Mouse (Mus musculus) stomach, embryonic 14.5 days (tissue): ENCODE data around the gene Mfap5. TPM values are rescaled to one million over a fixed set of nuclear protein-coding genes. Genes with fewer than 3 reads are reported as not detected.
A peak's percentile ranks its signal among the peaks of the same experiment; 100 is the strongest.

Experiments used
- ATAC-seq: fragments of 200-750 bp; cut with Nextera tagmentation; 2 replicates; pipeline ENCODE4 v1.8.0; 2017; ENCODE audit warnings: low read depth, moderate TSS enrichment; ENCODE audit not compliant: insufficient number of reproducible peaks, insufficient read depth, low FRiP score
- H3K27ac ChIP-seq: fragments of 300-500 bp; sonication (generic); 2 replicates; pipeline ENCODE4 v1.5.1; 2014; ENCODE audit warnings: mild to moderate bottlenecking, low read length, moderate library complexity, mixed read lengths
- H3K27me3 ChIP-seq: fragments of 300-500 bp; sonication (generic); 2 replicates; pipeline ENCODE4 v1.6.1; 2014; ENCODE audit warnings: low read length, control low read depth, mixed read lengths; ENCODE audit not compliant: control insufficient read depth, insufficient read depth
- H3K36me3 ChIP-seq: fragments of 300-500 bp; sonication (generic); 2 replicates; pipeline ENCODE4 v1.6.1; 2014; ENCODE audit warnings: mild to moderate bottlenecking, control low read depth, low read length, moderate library complexity, mixed read lengths; ENCODE audit not compliant: control insufficient read depth, insufficient read depth
- H3K4me1 ChIP-seq: fragments of 300-500 bp; sonication (generic); 2 replicates; pipeline ENCODE4 v1.6.1; 2014; ENCODE audit warnings: low read length, control low read depth, mixed read lengths; ENCODE audit not compliant: control insufficient read depth, insufficient read depth
- H3K4me2 ChIP-seq: fragments of 300-500 bp; sonication (generic); replicated peaks from 2 replicates; pipeline ENCODE4 v1.6.1; 2014; ENCODE audit warnings: low read depth, low read length, control low read depth
- H3K4me3 ChIP-seq: fragments of 300-500 bp; sonication (generic); 2 replicates; pipeline ENCODE4 v1.5.1; 2014; ENCODE audit warnings: low read depth, low read length, control low read depth
- H3K9ac ChIP-seq: fragments of 300-500 bp; sonication (generic); replicated peaks from 2 replicates; pipeline ENCODE4 v1.6.1; 2014; ENCODE audit warnings: low read depth, mild to moderate bottlenecking, control low read depth, low read length, moderate library complexity, mixed read lengths
- H3K9me3 ChIP-seq: fragments of 300-500 bp; sonication (generic); 2 replicates; pipeline ENCODE4 v1.6.1; 2016; ENCODE audit warnings: low read depth, low read length, control low read depth; ENCODE audit not compliant: control insufficient read depth
- WGBS: fragments of 180-500 bp; shearing (Covaris S2); extraction: QIAGEN DNeasy Blood & Tissue Kit; methylation state at CpG from one replicate; pipeline ENCODE4 v1.1.7; 2014; 5-methylcytosine and 5-hydroxymethylcytosine counted together
- polyA plus RNA-seq: library from polyadenylated mRNA; unstranded; fragments of >200 nt; fragmentation: Nextera tagmentation; extraction: Ambion mirVana; gene quantifications from 2 replicates; pipeline ENCODE4 v1.2.1, GENCODE M21; 2014

Gene Mfap5
- polyA plus RNA-seq, 1 experiment from 2014 or later = 20.5 TPM

- Histone ChIP-seq H3K36me3 (no peaks in the 10 kb centered on the region), H3K9me3 (no peaks in the 10 kb centered on the region), H3K4me1 (0 out of 2 replicates have a peak, but pooled peaks cover 4% of the 10 kb centered on the region), H3K27me3 (no peaks in the 10 kb centered on the region), H3K27ac (peak overlapping the region; percentile 58), H3K4me2 (peak overlapping the region; percentile 79), H3K4me3 (peak overlapping the region; percentile 69), H3K9ac (peak overlapping the region; percentile 55)
- 1% methylated on average over 56 of the region's 111 CpGs for WGBS
- peak; percentile 84 for ATAC-seq
These were observed 19.1 kb upstream of the Mfap5 start for GRCm38 (mm10) chr6:122486297-122487117.

- Histone ChIP-seq H3K4me2 (peak overlapping the region; percentile 46), H3K27me3 (0 out of 2 replicates have a peak, but pooled peaks cover 2% of the 10 kb centered on the region), H3K9me3 (no peaks in the 10 kb centered on the region), H3K9ac (peak overlapping the region; percentile 28; the same call in 1 of the 2 replicates), H3K27ac (peak overlapping the region; percentile 71; the same call in 1 of the 2 replicates), H3K4me1 (0 out of 2 replicates have a peak, but pooled peaks cover 13% of the 10 kb centered on the region), H3K4me3 (peak overlapping the region; percentile 34), H3K36me3 (no peaks in the 10 kb centered on the region)
- ATAC-seq = no peak
- WGBS = 22% methylated on average over 15 of the region's 15 CpGs
These were observed 14.6 kb upstream of the Mfap5 start for GRCm38 (mm10) chr6:122490929-122491512.

DNA sequence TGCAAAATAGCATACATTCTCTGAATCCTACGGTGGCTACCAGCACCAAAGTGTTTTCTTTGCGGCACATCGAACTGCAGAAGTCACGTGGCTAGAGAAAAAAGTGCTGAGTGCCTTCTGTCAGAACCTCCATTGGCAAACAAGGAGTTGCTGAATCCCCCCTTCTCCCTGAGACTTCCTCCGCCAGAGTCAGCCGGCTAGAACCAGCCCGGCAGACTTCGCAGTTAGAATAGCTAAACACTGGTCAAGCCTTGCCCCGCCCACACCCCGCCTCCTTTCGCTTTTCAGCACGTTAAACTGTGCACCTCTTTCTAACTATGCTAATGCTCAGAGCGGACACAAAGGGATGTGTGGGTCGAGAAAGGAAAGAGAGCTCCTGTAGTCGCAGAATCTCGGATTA is 14.1 kb upstream of the Mfap5 start:
- Histone ChIP-seq H3K4me3 (peak overlapping the region; percentile 34), H3K36me3 (no peaks in the 10 kb centered on the region), H3K4me1 (0 out of 2 replicates have a peak, but pooled peaks cover 13% of the 10 kb centered on the region), H3K4me2 (peak overlapping the region; percentile 46), H3K9ac (peak overlapping the region; percentile 28), H3K9me3 (no peaks in the 10 kb centered on the region), H3K27ac (peak overlapping the region; percentile 71; the same call in 1 of the 2 replicates), H3K27me3 (0 out of 2 replicates have a peak, but pooled peaks cover 2% of the 10 kb centered on the region)
- WGBS = under 1% methylated on average over 16 of the region's 16 CpGs
- peak; percentile 90 for ATAC-seq

DNA sequence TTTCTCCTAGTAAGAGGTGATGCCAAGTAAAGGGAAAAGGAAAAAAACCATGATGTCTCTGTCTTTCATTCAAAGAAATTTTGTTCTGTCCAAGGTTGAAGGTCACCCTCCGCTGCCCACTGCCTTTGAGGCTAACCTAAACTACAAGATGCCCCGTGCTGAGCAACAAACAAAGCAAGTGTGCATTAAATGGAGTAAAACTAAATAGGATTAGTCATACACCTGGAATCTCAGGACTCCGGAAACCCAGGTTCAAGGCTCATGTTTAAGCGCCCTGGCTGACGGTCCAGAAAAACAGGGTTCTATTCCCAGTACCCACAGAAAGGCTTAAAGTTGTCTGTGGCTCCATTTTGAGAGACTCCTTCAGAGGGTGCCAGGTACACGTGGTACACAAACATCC is 13.2 kb upstream of the Mfap5 start:
- Histone ChIP-seq H3K9me3 (no peaks in the 10 kb centered on the region), H3K27ac (no peak overlapping the region), H3K4me1 (0 out of 2 replicates have a peak, but pooled peaks cover 13% of the 10 kb centered on the region), H3K9ac (no peak overlapping the region), H3K36me3 (no peaks in the 10 kb centered on the region), H3K4me2 (peak overlapping the region; percentile 46; the same call in 1 of the 2 replicates), H3K4me3 (no peak overlapping the region; the same call in 1 of the 2 replicates), H3K27me3 (0 out of 2 replicates have a peak, but pooled peaks cover 2% of the 10 kb centered on the region)
- WGBS = 28% methylated on average over 6 of the region's 6 CpGs
- no peak for ATAC-seq

DNA sequence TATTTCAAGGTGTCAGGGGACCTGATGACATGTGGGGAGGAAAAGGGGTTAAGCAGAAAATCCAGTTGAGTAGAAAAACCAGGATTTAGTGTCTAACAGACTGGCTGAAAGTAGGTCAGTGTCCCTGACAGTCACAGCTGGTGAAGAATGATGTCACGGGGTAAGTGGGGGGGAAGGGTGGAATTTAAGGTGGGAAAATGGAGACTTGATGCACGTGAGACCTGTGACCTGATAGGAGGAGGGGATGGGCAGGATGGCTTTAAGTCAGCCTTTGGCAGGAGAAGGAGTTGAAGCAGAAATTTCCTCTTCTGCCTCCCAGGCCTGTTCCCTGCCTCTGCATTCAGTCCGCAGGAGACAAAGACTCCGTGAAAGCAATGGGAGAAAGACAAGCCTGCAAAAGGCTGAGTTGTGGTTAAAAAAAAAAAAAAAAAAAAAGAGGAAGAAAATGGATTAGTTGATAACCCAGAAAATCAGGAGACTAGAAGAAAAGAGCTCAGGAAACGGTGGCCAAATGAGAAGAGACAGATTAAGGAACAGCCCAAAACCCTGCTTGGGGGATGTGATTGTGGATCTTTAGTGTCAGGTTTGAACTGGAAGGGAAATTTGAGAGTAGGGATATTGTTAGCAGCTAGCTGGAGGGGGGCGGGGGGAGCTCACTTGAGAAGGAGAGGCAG is 11.7 kb upstream of the Mfap5 start:
- Histone ChIP-seq H3K4me3 (no peak overlapping the region), H3K9ac (no peak overlapping the region), H3K36me3 (no peaks in the 10 kb centered on the region), H3K9me3 (no peaks in the 10 kb centered on the region), H3K27me3 (0 out of 2 replicates have a peak, but pooled peaks cover 2% of the 10 kb centered on the region), H3K4me1 (0 out of 2 replicates have a peak, but pooled peaks cover 13% of the 10 kb centered on the region), H3K27ac (no peak overlapping the region), H3K4me2 (no peak overlapping the region)
- WGBS = 46% methylated on average over 6 of the region's 6 CpGs
- no peak for ATAC-seq

DNA sequence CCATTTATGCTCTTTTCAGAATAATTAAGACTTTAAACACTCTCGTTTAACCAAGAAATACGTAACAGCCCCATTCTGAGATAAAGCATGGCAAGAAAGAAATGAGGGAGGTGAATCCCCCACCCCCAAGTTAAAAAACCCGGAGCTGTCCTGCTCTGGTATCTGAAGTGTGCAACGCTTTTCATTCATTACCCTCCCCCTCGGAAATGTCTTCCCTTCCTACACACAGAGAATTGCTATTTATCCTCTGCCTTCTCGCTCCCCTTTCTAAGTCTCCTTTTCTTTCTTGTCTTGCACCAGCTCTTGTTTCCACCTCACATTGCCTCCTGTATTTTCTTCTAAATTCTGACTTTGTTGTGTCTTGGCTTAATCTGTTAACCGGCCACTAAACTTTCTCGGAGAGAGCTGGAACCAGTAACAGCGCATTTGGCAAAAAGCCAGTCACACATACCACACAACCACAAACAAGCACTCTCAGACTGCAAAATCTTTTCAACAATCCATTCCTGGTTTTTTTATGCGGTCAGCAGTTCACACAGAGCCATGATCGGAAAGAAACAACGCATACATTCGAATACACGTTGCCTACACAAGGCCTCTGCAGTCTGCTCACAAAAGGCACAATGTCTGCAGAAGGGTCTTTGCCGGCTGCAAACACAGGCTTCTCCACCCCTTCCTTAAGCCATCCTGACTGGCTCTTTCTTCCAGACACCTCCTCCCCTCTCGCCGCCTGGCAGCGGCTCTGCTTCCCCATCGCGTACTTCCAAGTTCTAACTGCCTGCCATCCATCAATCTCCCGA is 10.4 kb upstream of the Mfap5 start:
- WGBS = 5% methylated on average over 21 of the region's 21 CpGs
- H3K4me1 ChIP-seq = 0 out of 2 replicates have a peak, but pooled peaks cover 13% of the 10 kb centered on the region
- H3K9me3 ChIP-seq = no peaks in the 10 kb centered on the region
- H3K27me3 ChIP-seq = 0 out of 2 replicates have a peak, but pooled peaks cover 2% of the 10 kb centered on the region
- peak overlapping the region; percentile 91 for H3K27ac ChIP-seq
- H3K4me2 ChIP-seq = peak overlapping the region; percentile 41
- no peak overlapping the region for H3K9ac ChIP-seq
- ATAC-seq = peak; percentile 62
- no peaks in the 10 kb centered on the region for H3K36me3 ChIP-seq
- H3K4me3 ChIP-seq = no peak overlapping the region

- Histone ChIP-seq H3K27me3 (0 out of 2 replicates have a peak, but pooled peaks cover 2% of the 10 kb centered on the region), H3K4me3 (no peak overlapping the region), H3K9ac (no peak overlapping the region), H3K4me1 (0 out of 2 replicates have a peak, but pooled peaks cover 10% of the 10 kb centered on the region), H3K27ac (no peak overlapping the region; the same call in 1 of the 2 replicates), H3K9me3 (no peaks in the 10 kb centered on the region), H3K36me3 (no peaks in the 10 kb centered on the region), H3K4me2 (no peak overlapping the region)
- 38% methylated on average over 5 of the region's 5 CpGs for WGBS
- ATAC-seq = no peak
These were observed 9.1 kb upstream of the Mfap5 start for GRCm38 (mm10) chr6:122496501-122496900.
